Mouse (Mus musculus) small intestine, adult 2 months (tissue): ENCODE data around the gene Ssc4d.

ENCODE experiments used
- CTCF ChIP-seq: fragments of 200-500 bp; IDR thresholded peaks from 2 replicates; pipeline ENCODE4 v1.5.1; 2012; ENCODE audit warnings: low read depth, mild to moderate bottlenecking, control low read depth, inconsistent platforms, low read length, moderate library complexity, mixed read lengths; ENCODE audit not compliant: insufficient replicate concordance, insufficient read length; ENCODE audit errors: extremely low read depth
- POLR2A ChIP-seq: fragments of 200-500 bp; IDR thresholded peaks from 2 replicates; pipeline ENCODE4 v1.6.1; 2012; ENCODE audit warnings: low read depth, mild to moderate bottlenecking, control low read depth, inconsistent platforms, low read length, moderate library complexity

DNA sequence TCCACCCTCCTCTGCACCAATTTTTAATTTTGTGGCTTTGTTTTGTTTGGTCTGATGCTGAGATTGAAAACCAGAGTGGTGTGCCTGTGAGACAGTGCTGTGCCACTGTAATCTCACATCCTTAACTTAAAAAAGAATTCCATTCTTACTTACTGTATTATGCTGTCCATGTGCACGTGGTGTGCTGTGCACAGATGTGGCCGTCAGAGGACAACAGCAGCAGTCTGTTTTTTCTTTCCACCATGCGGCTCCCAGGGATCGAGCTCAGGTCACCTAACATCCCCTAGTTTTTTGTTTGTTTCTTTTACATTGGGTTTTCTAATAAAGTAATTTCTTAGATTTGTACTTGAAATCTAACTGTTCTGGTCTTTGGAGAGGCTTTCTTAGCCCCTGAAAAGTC, 30.2 kb upstream of the Ssc4d start:
- TF ChIP-seq CTCF, result no peak
- no peak for TF ChIP-seq POLR2A
